Mouse (Mus musculus): ENCODE data around the gene Acadvl. TPM values are rescaled to one million over a fixed set of nuclear protein-coding genes. Genes with fewer than 3 reads are reported as not detected.
A peak's percentile ranks its signal among the peaks of the same experiment; 100 is the strongest.

Acadvl gene
- 10 to 100 TPM; 44.8 to 45.0 TPM for total RNA-seq (2021)

GRCm38 (mm10) chr11:70014880-70015558 lies at the start of gene Acadvl:
Gene Acadvl, minus strand, starts transcription at chr11:70015411.
- DNase-seq = peak; percentile 86
- intact Hi-C loops (cut with DNase I) = no loop called here

- intact Hi-C loops (cut with DNase I) = no loop called here
- no peak for DNase-seq
These were observed 47.8 kb upstream of the Acadvl start for GRCm38 (mm10) chr11:70063053-70063452.

- intact Hi-C loops (cut with DNase I) = loop anchor here (5.0 kb wide), 1 partner anchor 152 kb away; the partner anchor contains the start of gene Slc16a11
- DNase-seq = no peak
These were observed 44.7 kb upstream of the Acadvl start for GRCm38 (mm10) chr11:70059930-70060329.

GRCm38 (mm10) chr11:70057805-70058204 lies 42.6 kb upstream of the Acadvl start:
- no peak for DNase-seq
- intact Hi-C loops (cut with DNase I) = loop anchor here (5.0 kb wide), 1 partner anchor 154 kb away; the partner anchor contains the start of gene Slc16a11

GRCm38 (mm10) chr11:70055618-70056214 lies 40.5 kb upstream of the Acadvl start:
- peak; percentile 75 for DNase-seq
- intact Hi-C loops (cut with DNase I) = loop anchor here (5.0 kb wide), 1 partner anchor 157 kb away; the partner anchor contains the start of gene Slc16a11

GRCm38 (mm10) chr11:70053898-70054570 lies 38.8 kb upstream of the Acadvl start, which contains the start of gene Asgr1:
Gene Asgr1, plus strand, starts transcription at chr11:70054085.
- intact Hi-C loops (cut with DNase I) = no loop called here
- no peak for DNase-seq

GRCm38 (mm10) chr11:70053156-70053555 lies 37.9 kb upstream of the Acadvl start:
- intact Hi-C loops (cut with DNase I) = no loop called here

GRCm38 (mm10) chr11:70049816-70050215 lies 34.6 kb upstream of the Acadvl start:
- no peak for DNase-seq
- intact Hi-C loops (cut with DNase I) = no loop called here

More at GRCm38 (mm10) chr11:70053156-70053555, 37.9 kb upstream of the Acadvl start:
- no peak for DNase-seq

GRCm38 (mm10) chr11:70049366-70049765 lies 34.2 kb upstream of the Acadvl start:
- intact Hi-C loops (cut with DNase I) = no loop called here
- no peak for DNase-seq

GRCm38 (mm10) chr11:70045435-70045834 lies 30.2 kb upstream of the Acadvl start:
- DNase-seq = no peak
- intact Hi-C loops (cut with DNase I) = no loop called here

GRCm38 (mm10) chr11:70043665-70044064 lies 28.5 kb upstream of the Acadvl start:
- DNase-seq = no peak
- intact Hi-C loops (cut with DNase I) = no loop called here

GRCm38 (mm10) chr11:70042309-70043085 lies 27.3 kb upstream of the Acadvl start:
- intact Hi-C loops (cut with DNase I) = no loop called here
- no peak for DNase-seq

- intact Hi-C loops (cut with DNase I) = no loop called here
- no peak for DNase-seq
These were observed 25.0 kb upstream of the Acadvl start for GRCm38 (mm10) chr11:70040184-70040583.

- DNase-seq = no peak
- intact Hi-C loops (cut with DNase I) = no loop called here
These were observed 24.4 kb upstream of the Acadvl start for GRCm38 (mm10) chr11:70039631-70040030.

GRCm38 (mm10) chr11:70038174-70038573 lies 23.0 kb upstream of the Acadvl start:
- intact Hi-C loops (cut with DNase I) = no loop called here
- no peak for DNase-seq

GRCm38 (mm10) chr11:70031321-70031670 lies 16.1 kb upstream of the Acadvl start:
- intact Hi-C loops (cut with DNase I) = no loop called here
- no peak for DNase-seq

- intact Hi-C loops (cut with DNase I) = no loop called here
- no peak for DNase-seq
These were observed 15.6 kb upstream of the Acadvl start for GRCm38 (mm10) chr11:70030651-70031320.

- DNase-seq = no peak
- intact Hi-C loops (cut with DNase I) = no loop called here
These were observed 14.8 kb upstream of the Acadvl start for GRCm38 (mm10) chr11:70029829-70030550.

- peak; percentile 96 for DNase-seq
- intact Hi-C loops (cut with DNase I) = no loop called here
These were observed 14.1 kb upstream of the Acadvl start for GRCm38 (mm10) chr11:70029130-70029801.
